15 mouse cellular contexts compared by ENCODE assay signal in the genomic region with DNA sequence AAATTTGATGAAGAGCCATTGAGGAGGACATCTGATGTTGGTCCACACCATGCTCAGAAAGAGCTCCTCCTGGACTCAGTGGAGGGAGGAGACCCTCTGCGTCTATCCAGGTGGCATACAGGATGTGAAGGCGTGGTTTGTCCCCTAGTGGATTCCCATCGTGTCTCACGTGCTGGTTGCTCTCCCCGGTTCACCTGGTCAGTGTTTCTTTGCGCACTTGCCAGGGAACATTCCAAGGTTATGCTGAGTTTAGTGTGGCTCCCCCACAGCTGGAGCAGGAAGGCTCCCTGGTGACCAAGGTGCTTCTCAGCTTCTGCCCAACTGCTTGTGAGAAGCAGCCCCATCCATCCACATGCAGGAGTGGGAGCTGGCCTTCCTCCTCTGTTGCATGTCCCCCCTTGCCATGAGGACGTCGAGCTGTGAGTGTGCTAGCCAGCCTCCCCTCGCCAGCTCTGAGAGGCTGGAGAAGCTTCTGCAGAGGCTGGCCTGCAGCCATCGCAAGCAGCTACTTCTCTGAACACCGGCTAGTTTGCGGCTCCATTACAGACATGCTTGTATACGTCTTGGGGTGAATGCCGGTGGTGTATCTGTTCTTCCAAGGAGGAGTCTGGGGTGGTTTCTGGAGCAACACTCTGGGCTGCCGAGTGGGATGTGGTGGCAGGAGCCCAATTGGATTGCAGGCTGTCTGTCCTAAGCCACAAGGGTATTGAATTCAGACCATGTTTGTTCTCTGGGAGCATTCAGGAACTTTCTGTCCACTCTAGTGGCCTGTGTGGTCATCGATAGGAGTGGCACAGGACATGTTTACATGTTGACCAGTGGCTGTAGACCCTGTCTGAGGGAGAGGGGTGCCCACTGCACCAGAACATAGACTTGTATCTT. TPM values are rescaled to one million over a fixed set of nuclear protein-coding genes. Genes with fewer than 3 reads are reported as not detected.
A peak's percentile ranks its signal among the peaks of the same experiment; 100 is the strongest.
DNase-seq lines count a peak whose midpoint lies in the region; ATAC-seq lines count a peak whose summit lies in the region.
"Had no signal": no experiment of that assay in that cellular context is flagged by ENCODE, and none has a peak within 500 bp of the region (broad histone marks: within the 10 kb centered on the region; RNA-seq: fewer than 3 reads in every experiment).

No protein-coding gene starts in this region.

- H3K4me1 ChIP-seq in embryonic facial prominence, embryonic 12.5 days: peaks cover 40% of the 10 kb centered on the region
- peaks cover 65% of the 10 kb centered on the region for H3K4me1 ChIP-seq in embryonic facial prominence, embryonic 10.5 days
- H3K4me1 ChIP-seq in hindbrain, embryonic 16.5 days (ENCODE audit: control insufficient read depth, insufficient read depth, low read depth, low read length): peaks cover 11% of the 10 kb centered on the region
- peaks cover 31% of the 10 kb centered on the region for H3K4me1 ChIP-seq in hindbrain, embryonic 12.5 days
- H3K4me1 ChIP-seq in megakaryocyte, embryonic 14.5 days: peaks cover 85% of the 10 kb centered on the region
- H3K4me1 ChIP-seq in embryonic facial prominence, embryonic 14.5 days (ENCODE audit: control insufficient read depth, insufficient read depth, low read length): peaks cover 17% of the 10 kb centered on the region

- 0 out of 2 replicates have a peak overlapping the region, but pooled peaks have one; percentile 13 for H3K9ac ChIP-seq in embryonic facial prominence, embryonic 12.5 days
- no peak overlapping the region for H3K9ac ChIP-seq in hindbrain, embryonic 16.5 days (ENCODE audit: low read depth, low read length)
- no peak overlapping the region for H3K9ac ChIP-seq in hindbrain, embryonic 12.5 days
- H3K9ac ChIP-seq in embryonic facial prominence, embryonic 14.5 days (ENCODE audit: low read depth, low read length): 0 out of 2 replicates have a peak overlapping the region, but pooled peaks have one; percentile 34
- H3K9ac ChIP-seq: embryonic facial prominence, embryonic 15.5 days; forebrain, embryonic 15.5 days; midbrain, embryonic 15.5 days had no signal

- H3K9me3 ChIP-seq in embryonic facial prominence, embryonic 12.5 days: no peaks in the 10 kb centered on the region
- H3K9me3 ChIP-seq in embryonic facial prominence, embryonic 10.5 days: no peaks in the 10 kb centered on the region
- H3K9me3 ChIP-seq in hindbrain, embryonic 16.5 days (ENCODE audit: control insufficient read depth, low read length): no peaks in the 10 kb centered on the region
- no peaks in the 10 kb centered on the region for H3K9me3 ChIP-seq in hindbrain, embryonic 12.5 days (replicated peaks)
- H3K9me3 ChIP-seq in megakaryocyte, embryonic 14.5 days: no peaks in the 10 kb centered on the region
- H3K9me3 ChIP-seq in embryonic facial prominence, embryonic 14.5 days (ENCODE audit: control insufficient read depth, low read length): no peaks in the 10 kb centered on the region
- H3K9me3 ChIP-seq: embryonic facial prominence, embryonic 15.5 days; forebrain, embryonic 15.5 days; midbrain, embryonic 15.5 days had no signal

- H3K36me3 ChIP-seq in embryonic facial prominence, embryonic 12.5 days: 0 out of 2 replicates have a peak, but pooled peaks cover 22% of the 10 kb centered on the region
- H3K36me3 ChIP-seq in embryonic facial prominence, embryonic 10.5 days (replicated peaks): peaks cover 76% of the 10 kb centered on the region
- H3K36me3 ChIP-seq in hindbrain, embryonic 16.5 days (ENCODE audit: control insufficient read depth, insufficient read depth, low read length): no peaks in the 10 kb centered on the region
- no peaks in the 10 kb centered on the region for H3K36me3 ChIP-seq in hindbrain, embryonic 12.5 days
- H3K36me3 ChIP-seq in megakaryocyte, embryonic 14.5 days (replicated peaks; ENCODE audit: low read length): peaks cover 81% of the 10 kb centered on the region
- peaks cover 18% of the 10 kb centered on the region for H3K36me3 ChIP-seq in embryonic facial prominence, embryonic 14.5 days (ENCODE audit: control insufficient read depth, insufficient read depth, low read length)
- H3K36me3 ChIP-seq: forebrain, embryonic 15.5 days; midbrain, embryonic 15.5 days had no signal

- no peak for DNase-seq in embryonic facial prominence, embryonic 10.5 days (ENCODE audit: low spot score)
- peak; percentile 24 for DNase-seq in embryonic facial prominence, embryonic 14.5 days (ENCODE audit: low spot score)
- no peak for DNase-seq in B cell, adult 2 months
- DNase-seq: adrenal gland, adult 2 months; lung, postnatal 14 days; right cerebral cortex, postnatal 25 days; thymus, postnatal 25 days had no signal

- H3K27ac ChIP-seq in embryonic facial prominence, embryonic 12.5 days: no peak overlapping the region
- H3K27ac ChIP-seq in embryonic facial prominence, embryonic 10.5 days (replicated peaks): no peak overlapping the region
- H3K27ac ChIP-seq in hindbrain, embryonic 16.5 days (ENCODE audit: low read depth, low read length): no peak overlapping the region
- H3K27ac ChIP-seq in hindbrain, embryonic 12.5 days: no peak overlapping the region
- no peak overlapping the region for H3K27ac ChIP-seq in embryonic facial prominence, embryonic 14.5 days (replicated peaks; ENCODE audit: low read depth, low read length)
- H3K27ac ChIP-seq: embryonic facial prominence, embryonic 15.5 days; forebrain, embryonic 15.5 days; midbrain, embryonic 15.5 days had no signal

- ATAC-seq in embryonic facial prominence, embryonic 12.5 days (ENCODE audit: insufficient number of reproducible peaks, insufficient read depth, low FRiP score, low TSS enrichment): no peak
- ATAC-seq in hindbrain, embryonic 16.5 days: peak; percentile 49; the same call in 1 of the 2 replicates
- ATAC-seq in hindbrain, embryonic 12.5 days (ENCODE audit: low FRiP score): no peak
- ATAC-seq in megakaryocyte, adult 5-6 weeks (ENCODE audit: poor library complexity, severe bottlenecking): no peak
- no peak for ATAC-seq in embryonic facial prominence, embryonic 14.5 days (ENCODE audit: low read depth)
- ATAC-seq: forebrain, embryonic 15.5 days; midbrain, embryonic 15.5 days had no signal

- WGBS in embryonic facial prominence, embryonic 12.5 days: 89% methylated on average over 16 of the region's 16 CpGs
- 91% methylated on average over 16 of the region's 16 CpGs for WGBS in embryonic facial prominence, embryonic 10.5 days
- 68% methylated on average over 14 of the region's 16 CpGs for WGBS in hindbrain, embryonic 16.5 days
- WGBS in hindbrain, embryonic 12.5 days: 87% methylated on average over 16 of the region's 16 CpGs
- 78% methylated on average over 16 of the region's 16 CpGs for WGBS in embryonic facial prominence, embryonic 14.5 days

- H3K4me2 ChIP-seq in embryonic facial prominence, embryonic 12.5 days (replicated peaks): no peak overlapping the region
- no peak overlapping the region for H3K4me2 ChIP-seq in hindbrain, embryonic 16.5 days (ENCODE audit: low read length)
- H3K4me2 ChIP-seq in hindbrain, embryonic 12.5 days (replicated peaks): no peak overlapping the region
- H3K4me2 ChIP-seq in embryonic facial prominence, embryonic 14.5 days (ENCODE audit: low read depth, low read length): no peak overlapping the region
- H3K4me2 ChIP-seq: embryonic facial prominence, embryonic 15.5 days; forebrain, embryonic 15.5 days; midbrain, embryonic 15.5 days had no signal

- no peaks in the 10 kb centered on the region for H3K27me3 ChIP-seq in embryonic facial prominence, embryonic 12.5 days
- H3K27me3 ChIP-seq in embryonic facial prominence, embryonic 10.5 days (replicated peaks; ENCODE audit: low read depth, poor library complexity, severe bottlenecking): no peaks in the 10 kb centered on the region
- no peaks in the 10 kb centered on the region for H3K27me3 ChIP-seq in hindbrain, embryonic 16.5 days (replicated peaks; ENCODE audit: control insufficient read depth, insufficient read depth, low read length)
- no peaks in the 10 kb centered on the region for H3K27me3 ChIP-seq in hindbrain, embryonic 12.5 days
- no peaks in the 10 kb centered on the region for H3K27me3 ChIP-seq in megakaryocyte, embryonic 14.5 days (replicated peaks)
- H3K27me3 ChIP-seq in embryonic facial prominence, embryonic 14.5 days (replicated peaks; ENCODE audit: control insufficient read depth, insufficient read depth, low read length): no peaks in the 10 kb centered on the region
- H3K27me3 ChIP-seq: embryonic facial prominence, embryonic 15.5 days; forebrain, embryonic 15.5 days; midbrain, embryonic 15.5 days had no signal

- H3K4me3 ChIP-seq in embryonic facial prominence, embryonic 12.5 days: no peak overlapping the region
- H3K4me3 ChIP-seq in embryonic facial prominence, embryonic 10.5 days: no peak overlapping the region
- H3K4me3 ChIP-seq in hindbrain, embryonic 16.5 days (ENCODE audit: low read length): no peak overlapping the region
- no peak overlapping the region for H3K4me3 ChIP-seq in hindbrain, embryonic 12.5 days
- peak overlapping the region; percentile 28 for H3K4me3 ChIP-seq in megakaryocyte, embryonic 14.5 days (replicated peaks)
- no peak overlapping the region for H3K4me3 ChIP-seq in embryonic facial prominence, embryonic 14.5 days (ENCODE audit: low read depth, low read length)
- H3K4me3 ChIP-seq: embryonic facial prominence, embryonic 15.5 days; forebrain, embryonic 15.5 days; midbrain, embryonic 15.5 days had no signal

RNA-seq across cellular contexts. Expression of gene Anp32a, which starts 14.0 kb away (rescaled TPM):
- 208 and 235 TPM in 2 replicates for polyA plus RNA-seq in embryonic facial prominence, embryonic 12.5 days (2016; fragmentation: Nextera tagmentation; extraction: Ambion mirVana)
- 208 and 232 TPM in 2 replicates for polyA plus RNA-seq in embryonic facial prominence, embryonic 10.5 days (2016; fragmentation: Nextera tagmentation; extraction: Ambion mirVana)
- polyA plus RNA-seq in hindbrain, embryonic 16.5 days (2015; fragmentation: Nextera tagmentation; extraction: Ambion mirVana): 115 and 156 TPM in 2 replicates
- 166 and 171 TPM in 2 replicates for polyA plus RNA-seq in hindbrain, embryonic 12.5 days (2016; fragmentation: Nextera tagmentation; extraction: Ambion mirVana)
- polyA plus RNA-seq in megakaryocyte, embryonic 14.5 days (2012; ENCODE audit: insufficient read depth, low replicate concordance): 15.3 and 263 TPM in 2 replicates
- 257 and 275 TPM in 2 replicates for total RNA-seq in megakaryocyte, adult 5-6 weeks (2015)
- 587 and 621 TPM in 2 replicates for total RNA-seq in megakaryocyte, adult 5-6 weeks (2017)
- 107 and 112 TPM in 2 replicates for polyA plus RNA-seq in embryonic facial prominence, embryonic 14.5 days (2014; fragmentation: Nextera tagmentation; extraction: Ambion mirVana)

Comparison
In these comparisons a context has a peak if more than half of its experiments do, and no peak if none do; other contexts are left out.
1. H3K9ac ChIP-seq: peak in embryonic facial prominence, embryonic 12.5 days (single experiment) and embryonic facial prominence, embryonic 14.5 days (single experiment); none in hindbrain, embryonic 16.5 days (single experiment) and hindbrain, embryonic 12.5 days (single experiment).